9 mouse cellular contexts compared by ENCODE assay signal in genomic region chr13:34156840-34157185, GRCm38 (mm10). TPM values are rescaled to one million over a fixed set of nuclear protein-coding genes. Genes with fewer than 3 reads are reported as not detected.
DNase-seq lines count a peak whose midpoint lies in the region; ATAC-seq and TF ChIP-seq lines count a peak whose summit lies in the region.
"Had no signal": no experiment of that assay in that cellular context is flagged by ENCODE, and none has a peak within 500 bp of the region (broad histone marks: within the 10 kb centered on the region; RNA-seq: fewer than 3 reads in every experiment).

No protein-coding gene starts in this region.

- H3K9me3 ChIP-seq in hindbrain, embryonic 10.5 days: no peaks in the 10 kb centered on the region
- H3K9me3 ChIP-seq in hindbrain, embryonic 11.5 days (ENCODE audit: control insufficient read depth, low read length): no peaks in the 10 kb centered on the region
- no peaks in the 10 kb centered on the region for H3K9me3 ChIP-seq in MEL (replicated peaks; ENCODE audit: insufficient read depth, low read length)

- H3K4me1 ChIP-seq in hindbrain, embryonic 10.5 days (replicated peaks): peaks cover 34% of the 10 kb centered on the region; the same call in 1 of the 2 replicates
- no peaks in the 10 kb centered on the region for H3K4me1 ChIP-seq in hindbrain, embryonic 11.5 days (replicated peaks; ENCODE audit: control insufficient read depth, insufficient read depth, low read length)
- H3K4me1 ChIP-seq in MEL (ENCODE audit: control insufficient read depth in 1 of 2, insufficient read depth in 2 of 2, low read length in 2 of 2): peaks cover 2 to 4% of the 10 kb centered on the region in 2 experiments; a peak in 2 of 4 replicates
- H3K4me1 ChIP-seq in thymus, adult 2 months (replicated peaks; ENCODE audit: control insufficient read depth, insufficient read depth, low read length): peaks cover 4% of the 10 kb centered on the region; the same call in 1 of the 2 replicates

- H3K4me2 ChIP-seq in hindbrain, embryonic 11.5 days (replicated peaks; ENCODE audit: low read depth, low read length): no peak overlapping the region

- whole genome bisulfite sequencing in hindbrain, embryonic 10.5 days: 92% methylated on average over 2 of the region's 2 CpGs
- 72% methylated on average over 2 of the region's 2 CpGs for WGBS in hindbrain, embryonic 11.5 days
- 95% methylated on average over 2 of the region's 2 CpGs for WGBS in thymus, adult 2 months

- H3K36me3 ChIP-seq in hindbrain, embryonic 10.5 days: no peaks in the 10 kb centered on the region
- no peaks in the 10 kb centered on the region for H3K36me3 ChIP-seq in hindbrain, embryonic 11.5 days (ENCODE audit: control insufficient read depth, insufficient read depth, low read length)
- peaks cover 0 to 3% of the 10 kb centered on the region in 2 experiments; a peak in 1 of 4 replicates for H3K36me3 ChIP-seq in MEL (ENCODE audit: control insufficient read depth in 1 of 2, insufficient read depth in 2 of 2, low read length in 2 of 2)
- H3K36me3 ChIP-seq in thymus, adult 2 months (ENCODE audit: control insufficient read depth, insufficient read depth, low read length): no peaks in the 10 kb centered on the region

- H3K4me3 ChIP-seq in hindbrain, embryonic 10.5 days: no peak overlapping the region
- no peak overlapping the region for H3K4me3 ChIP-seq in hindbrain, embryonic 11.5 days (ENCODE audit: low read depth, low read length)
- H3K4me3 ChIP-seq in MEL (ENCODE audit: control insufficient read depth in 1 of 2, insufficient read depth in 1 of 2, low read depth in 2 of 2, low read length in 2 of 2): peak overlapping the region in 1 of 2 experiments; percentile 23; a peak in 2 of 4 replicates
- no peak overlapping the region for H3K4me3 ChIP-seq in thymus, adult 2 months (ENCODE audit: control insufficient read depth, insufficient read depth, low read length)

- ATAC-seq in hindbrain, embryonic 11.5 days (ENCODE audit: low FRiP score): no peak

- no peak for TF ChIP-seq POLR2A in MEL (IDR thresholded peaks at IDR 0.05; ENCODE audit: control insufficient read depth in 1 of 2, insufficient read depth in 1 of 2, low read depth in 1 of 2, low read length in 2 of 2, poor library complexity in 1 of 2)
- TF ChIP-seq POLR2A in thymus, adult 2 months (IDR thresholded peaks at IDR 0.05; ENCODE audit: control insufficient read depth, extremely low read depth, insufficient read depth, low read length, poor library complexity): no peak

- no peak overlapping the region for H3K9ac ChIP-seq in hindbrain, embryonic 11.5 days (ENCODE audit: low read depth, low read length)
- peak overlapping the region; percentile 27; the same call in 1 of the 2 replicates for H3K9ac ChIP-seq in MEL (ENCODE audit: control insufficient read depth, low read depth, low read length, poor library complexity, severe bottlenecking)

- H3K27me3 ChIP-seq in hindbrain, embryonic 10.5 days (ENCODE audit: insufficient read depth, poor library complexity, severe bottlenecking): no peaks in the 10 kb centered on the region
- no peaks in the 10 kb centered on the region for H3K27me3 ChIP-seq in hindbrain, embryonic 11.5 days (ENCODE audit: control insufficient read depth, insufficient read depth, low read length)
- H3K27me3 ChIP-seq in MEL (ENCODE audit: control insufficient read depth in 1 of 2, insufficient read depth in 2 of 2, low read length in 2 of 2): no peaks in the 10 kb centered on the region
- H3K27me3 ChIP-seq in thymus, adult 2 months (ENCODE audit: control insufficient read depth, insufficient read depth, low read length): no peaks in the 10 kb centered on the region

- no peaks in the 10 kb centered on the region for H3K79me2 ChIP-seq in MEL (ENCODE audit: control insufficient read depth, insufficient read depth, low read length, poor library complexity)

- no peak for TF ChIP-seq RAD21 in MEL (IDR thresholded peaks at IDR 0.05; ENCODE audit: low read depth, low read length)

- H3K27ac ChIP-seq in hindbrain, embryonic 10.5 days: peak overlapping the region; percentile 46
- no peak overlapping the region for H3K27ac ChIP-seq in hindbrain, embryonic 11.5 days (ENCODE audit: low read depth, low read length)
- no peak overlapping the region for H3K27ac ChIP-seq in MEL (ENCODE audit: control insufficient read depth, low read depth, low read length)
- H3K27ac ChIP-seq in thymus, adult 2 months (ENCODE audit: control insufficient read depth, insufficient read depth, low read length): no peak overlapping the region

- no peak for TF ChIP-seq CTCF in MEL (IDR thresholded peaks at IDR 0.05 in 2 of 3, conservative IDR thresholded peaks at IDR 0.05 in 1 of 3; ENCODE audit: control insufficient read depth in 1 of 3, insufficient read depth in 1 of 3, low read depth in 2 of 3, low read length in 3 of 3, poor library complexity in 1 of 3, severe bottlenecking in 1 of 3)
- TF ChIP-seq CTCF in thymus, adult 2 months (IDR thresholded peaks at IDR 0.05; ENCODE audit: borderline replicate concordance, control insufficient read depth, extremely low read depth, insufficient read depth, low read length, poor library complexity): no peak

- DNase-seq in hindbrain, embryonic 10.5 days (ENCODE audit: low spot score): no peak
- DNase-seq in hindbrain, embryonic 11.5 days (ENCODE audit: low spot score): no peak
- no peak for DNase-seq in MEL (ENCODE audit: low read depth, low spot score)
- peak; percentile 76 for DNase-seq in cerebellum, adult 8-10 months
- peak; percentile 49 for DNase-seq in heart, postnatal 4 days
- DNase-seq in adrenal gland, postnatal 10 days: no peak
- no peak for DNase-seq in thymus, adult 2 months
- no peak for DNase-seq in spleen, adult 18-20 months
- DNase-seq: gastrocnemius, postnatal 25 days had no signal

- no peak for TF ChIP-seq EP300 in MEL (IDR thresholded peaks at IDR 0.05; ENCODE audit: low read depth in 1 of 2, low read length in 2 of 2)

TF ChIP-seq in MEL, 35 proteins besides CTCF, POLR2A, EP300 and RAD21:
- no peak for TF ChIP-seq HCFC1 (IDR thresholded peaks at IDR 0.05; ENCODE audit: low read depth, low read length)
- TF ChIP-seq TCF12 (IDR thresholded peaks at IDR 0.05; ENCODE audit: low read depth, low read length): no peak
- TF ChIP-seq MYB (IDR thresholded peaks at IDR 0.05; ENCODE audit: low read depth, low read length): no peak
- no peak for TF ChIP-seq E2F4 (IDR thresholded peaks at IDR 0.05; ENCODE audit: borderline replicate concordance, low read depth, low read length)
- TF ChIP-seq GATA1 (IDR thresholded peaks at IDR 0.05; ENCODE audit: low read depth, low read length): no peak
- TF ChIP-seq ZMIZ1 (IDR thresholded peaks at IDR 0.05; ENCODE audit: low read depth, low read length): no peak
- TF ChIP-seq BHLHE40 (IDR thresholded peaks at IDR 0.05; ENCODE audit: borderline replicate concordance, low read depth, low read length): no peak
- no peak for TF ChIP-seq GABPA (IDR thresholded peaks at IDR 0.05; ENCODE audit: low read depth, low read length)
- no peak for TF ChIP-seq RCOR1 (IDR thresholded peaks at IDR 0.05; ENCODE audit: low read depth, low read length)
- TF ChIP-seq ZNF384 (IDR thresholded peaks at IDR 0.05; ENCODE audit: low read depth, low read length): no peak
- TF ChIP-seq POLR2AphosphoS2 (IDR thresholded peaks at IDR 0.05; ENCODE audit: low read length): no peak
- no peak for TF ChIP-seq UBTF (IDR thresholded peaks at IDR 0.05; ENCODE audit: borderline replicate concordance, insufficient read depth, low read depth, low read length)
- TF ChIP-seq CHD1 (IDR thresholded peaks at IDR 0.05; ENCODE audit: low read depth, low read length): no peak
- no peak for TF ChIP-seq MXI1 (IDR thresholded peaks at IDR 0.05; ENCODE audit: low read depth, low read length)
- TF ChIP-seq TBP (IDR thresholded peaks at IDR 0.05; ENCODE audit: low read depth, low read length): no peak
- no peak for TF ChIP-seq ELF1 (IDR thresholded peaks at IDR 0.05; ENCODE audit: low read depth, low read length)
- no peak for TF ChIP-seq SIN3A (IDR thresholded peaks at IDR 0.05; ENCODE audit: low read length)
- TF ChIP-seq POLR2AphosphoS5 (IDR thresholded peaks at IDR 0.05; ENCODE audit: borderline replicate concordance, low read depth, low read length): no peak
- no peak for TF ChIP-seq MAFK (IDR thresholded peaks at IDR 0.05; ENCODE audit: borderline replicate concordance, low read depth, low read length)

RNA-seq across cellular contexts. Expression of gene Psmg4, which starts 6.0 kb away (rescaled TPM):
- polyA plus RNA-seq in hindbrain, embryonic 10.5 days (2016; fragmentation: Nextera tagmentation; extraction: Ambion mirVana): 115 and 116 TPM in 2 replicates
- 92.0 and 95.8 TPM in 2 replicates for polyA plus RNA-seq in hindbrain, embryonic 11.5 days (2014; fragmentation: Nextera tagmentation; extraction: Ambion mirVana)
- 146 and 161 TPM in 2 replicates for total RNA-seq in MEL (2012; rRNA removed)
- polyA plus RNA-seq in MEL (2012; ENCODE audit: insufficient read depth in 1 of 2, insufficient read length in 2 of 2, low read depth in 1 of 2, low replicate concordance in 2 of 2, missing spikeins in 1 of 2): 100 to 1,000 TPM in 1 of 2 experiments, not detected in 1; 121 TPM
- 10 to 100 TPM; 41.1 to 41.3 TPM for total RNA-seq in heart, postnatal 4 days (2021)
- 10 to 100 TPM; 35.4 to 43.9 TPM for total RNA-seq in adrenal gland, postnatal 10 days (2021)
- 257 and 275 TPM in 2 replicates for polyA plus RNA-seq in thymus, adult 2 months (2012; rRNA removed)

RNA-seq across cellular contexts. Expression of gene Tubb2b, which starts 26.5 kb away (rescaled TPM):
- polyA plus RNA-seq in hindbrain, embryonic 10.5 days (2016; fragmentation: Nextera tagmentation; extraction: Ambion mirVana): 187 and 370 TPM in 2 replicates
- polyA plus RNA-seq in hindbrain, embryonic 11.5 days (2014; fragmentation: Nextera tagmentation; extraction: Ambion mirVana): 318 and 341 TPM in 2 replicates
- 1.4 and 2.7 TPM in 2 replicates for total RNA-seq in MEL (2012; rRNA removed)
- 10 to 100 TPM in 1 of 2 experiments, not detected in 1; 10.6 TPM for polyA plus RNA-seq in MEL (2012; ENCODE audit: insufficient read depth in 1 of 2, insufficient read length in 2 of 2, low read depth in 1 of 2, low replicate concordance in 2 of 2, missing spikeins in 1 of 2)
- 100 to 1,000 TPM; 100 to 106 TPM for total RNA-seq in heart, postnatal 4 days (2021)
- total RNA-seq in adrenal gland, postnatal 10 days (2021): 10 to 100 TPM; 24.9 to 61.2 TPM
- 217 and 264 TPM in 2 replicates for polyA plus RNA-seq in thymus, adult 2 months (2012; rRNA removed)

Comparison
In these comparisons a context has a peak if more than half of its experiments do, and no peak if none do; other contexts are left out.
1. DNase-seq: peak in cerebellum, adult 8-10 months (single experiment) and heart, postnatal 4 days (single experiment); none in hindbrain, embryonic 10.5 days (single experiment), hindbrain, embryonic 11.5 days (single experiment), MEL (single experiment), adrenal gland, postnatal 10 days (single experiment), thymus, adult 2 months (single experiment) and spleen, adult 18-20 months (0 of 2).